Mouse (Mus musculus): Measurements from ENCODE around the gene Twf2. TPM values are rescaled to one million over a fixed set of nuclear protein-coding genes. Genes with fewer than 3 reads are reported as not detected.
A peak's percentile ranks its signal among the peaks of the same experiment; 100 is the strongest.

Gene Twf2
- polyA plus RNA-seq, 1 experiment from 2014 or later: 60.9 TPM

DNA sequence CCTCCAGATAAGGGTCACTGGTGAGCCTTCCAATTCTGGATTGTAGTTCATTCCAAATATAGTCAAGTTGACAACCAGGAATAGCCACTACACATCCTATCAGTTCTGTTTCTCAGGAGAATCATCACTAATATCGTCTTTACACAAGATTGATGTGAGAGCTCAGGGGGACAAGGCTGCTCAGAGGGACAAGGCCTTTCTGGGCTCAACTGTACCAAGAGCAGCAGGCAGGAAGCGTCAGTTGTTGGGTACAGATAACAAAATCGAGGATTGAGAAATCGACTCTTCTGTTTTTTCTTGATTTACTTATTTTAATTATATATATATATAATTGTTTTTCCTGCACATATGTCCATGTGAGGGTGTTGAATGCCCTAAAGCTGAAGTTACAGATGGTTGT lies 55.5 kb downstream of the Twf2 start:
- Histone ChIP-seq H3K9ac (no peak overlapping the region), H3K27ac (no peak overlapping the region), H3K4me3 (no peak overlapping the region), H3K9me3 (no peaks in the 10 kb centered on the region), H3K4me2 (replicated peaks) (no peak overlapping the region), H3K36me3 (no peaks in the 10 kb centered on the region), H3K27me3 (replicated peaks) (no peaks in the 10 kb centered on the region), H3K4me1 (no peaks in the 10 kb centered on the region)
- 91% methylated on average over 4 of the region's 4 CpGs for WGBS
- ATAC-seq (ENCODE audit: low FRiP score, low read depth): no peak

DNA sequence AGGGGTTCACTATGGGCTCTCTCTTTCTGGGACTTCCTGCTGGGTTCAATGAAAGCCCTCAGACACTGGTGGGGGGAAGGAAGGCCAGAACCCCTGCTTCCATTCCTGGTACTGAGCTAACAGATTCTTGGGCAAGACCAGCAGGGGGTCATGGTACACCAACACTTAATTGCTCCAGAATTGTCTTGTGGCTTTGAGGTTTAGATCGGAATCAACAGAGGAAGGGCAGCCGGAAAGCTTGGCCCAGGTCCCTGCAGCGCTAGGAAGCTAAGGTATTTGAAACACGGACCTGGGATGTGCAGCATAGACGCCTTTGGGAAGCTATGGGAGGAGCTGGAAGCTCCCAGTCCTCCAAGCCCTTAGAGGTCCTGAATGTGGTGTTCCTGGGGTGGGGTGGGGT lies 56.1 kb downstream of the Twf2 start:
- no peak for ATAC-seq (ENCODE audit: low FRiP score, low read depth)
- Histone ChIP-seq H3K9ac (no peak overlapping the region), H3K4me1 (no peaks in the 10 kb centered on the region), H3K27ac (no peak overlapping the region), H3K9me3 (no peaks in the 10 kb centered on the region), H3K27me3 (replicated peaks) (no peaks in the 10 kb centered on the region), H3K4me2 (replicated peaks) (no peak overlapping the region), H3K36me3 (no peaks in the 10 kb centered on the region), H3K4me3 (no peak overlapping the region)
- WGBS: 65% methylated on average over 5 of the region's 5 CpGs

DNA sequence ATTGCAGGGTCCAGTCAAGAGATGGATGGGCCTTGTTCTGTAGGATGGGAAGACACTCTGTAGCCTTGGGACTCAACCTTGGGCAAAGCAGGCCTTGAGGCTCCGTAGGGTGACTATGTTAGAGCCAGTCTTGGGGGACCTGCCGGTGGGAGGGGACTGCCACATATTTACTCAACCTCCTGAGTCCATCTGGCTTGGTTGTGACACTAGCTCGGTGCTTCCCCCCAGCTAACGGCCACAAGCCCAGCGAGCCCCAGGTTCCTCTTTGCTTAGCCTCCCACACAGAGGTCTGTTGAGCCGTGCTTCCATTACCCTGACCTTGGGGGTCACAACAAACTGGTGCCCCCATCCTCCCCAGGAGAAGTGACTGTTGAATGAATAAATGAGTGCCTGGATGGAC lies 58.1 kb downstream of the Twf2 start:
- no peak overlapping the region for H3K4me2 ChIP-seq (replicated peaks)
- H3K4me3 ChIP-seq: no peak overlapping the region
- H3K27me3 ChIP-seq (replicated peaks): no peaks in the 10 kb centered on the region
- no peak overlapping the region for H3K9ac ChIP-seq
- H3K36me3 ChIP-seq: no peaks in the 10 kb centered on the region
- no peaks in the 10 kb centered on the region for H3K4me1 ChIP-seq
- H3K27ac ChIP-seq: no peak overlapping the region
- no peak for ATAC-seq (ENCODE audit: low FRiP score, low read depth)
- no peaks in the 10 kb centered on the region for H3K9me3 ChIP-seq
- 88% methylated on average over 6 of the region's 6 CpGs for WGBS

DNA sequence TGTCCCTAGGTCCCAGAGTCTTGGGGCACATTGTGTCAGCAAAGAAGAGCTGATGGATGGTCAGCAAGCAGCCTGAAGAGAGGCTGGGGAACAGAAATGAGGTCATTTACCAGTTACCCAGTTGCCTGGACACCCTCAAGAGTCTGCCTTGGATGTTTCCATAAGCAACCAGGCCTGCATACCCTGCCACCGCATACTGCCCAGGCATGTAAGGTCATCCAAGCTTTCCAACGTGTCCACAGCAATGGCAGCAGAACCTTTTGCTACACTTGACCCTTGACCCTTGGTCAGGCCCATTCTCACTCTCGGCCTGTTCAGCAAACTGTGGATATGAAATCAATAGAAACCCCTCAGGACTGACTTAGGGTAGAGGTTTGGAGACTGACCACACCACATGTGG lies 58.6 kb downstream of the Twf2 start:
- 74% methylated on average over 3 of the region's 3 CpGs for WGBS
- no peaks in the 10 kb centered on the region for H3K36me3 ChIP-seq
- no peaks in the 10 kb centered on the region for H3K27me3 ChIP-seq (replicated peaks)
- no peak overlapping the region for H3K4me2 ChIP-seq (replicated peaks)
- no peak overlapping the region for H3K27ac ChIP-seq
- no peak for ATAC-seq (ENCODE audit: low FRiP score, low read depth)
- no peak overlapping the region for H3K4me3 ChIP-seq
- H3K9ac ChIP-seq: no peak overlapping the region
- H3K4me1 ChIP-seq: no peaks in the 10 kb centered on the region
- H3K9me3 ChIP-seq: no peaks in the 10 kb centered on the region

DNA sequence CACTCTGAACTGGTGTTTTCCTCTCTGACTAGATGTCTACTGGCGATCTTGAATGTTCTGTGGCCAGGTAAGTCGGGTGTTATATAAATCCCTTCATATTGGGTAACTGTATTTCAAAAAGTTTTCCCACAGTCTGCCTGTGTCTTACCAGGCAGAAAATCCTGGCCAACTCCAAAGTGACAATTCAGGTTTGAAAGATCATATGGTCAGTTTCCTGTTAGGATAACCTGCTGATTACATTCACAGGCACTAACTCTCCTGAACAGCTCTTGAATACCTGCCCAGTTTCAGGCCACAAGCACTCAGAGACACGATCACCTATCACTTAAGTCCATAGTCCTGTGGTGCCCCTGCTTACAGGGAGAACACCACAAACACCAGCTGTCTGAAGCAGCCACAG lies 59.2 kb downstream of the Twf2 start:
- Histone ChIP-seq H3K27ac (no peak overlapping the region), H3K27me3 (replicated peaks) (no peaks in the 10 kb centered on the region), H3K4me1 (no peaks in the 10 kb centered on the region), H3K9me3 (no peaks in the 10 kb centered on the region), H3K4me3 (no peak overlapping the region), H3K4me2 (replicated peaks) (no peak overlapping the region), H3K36me3 (no peaks in the 10 kb centered on the region), H3K9ac (no peak overlapping the region)
- WGBS: 83% methylated on average over 3 of the region's 3 CpGs
- ATAC-seq (ENCODE audit: low FRiP score, low read depth): no peak

DNA sequence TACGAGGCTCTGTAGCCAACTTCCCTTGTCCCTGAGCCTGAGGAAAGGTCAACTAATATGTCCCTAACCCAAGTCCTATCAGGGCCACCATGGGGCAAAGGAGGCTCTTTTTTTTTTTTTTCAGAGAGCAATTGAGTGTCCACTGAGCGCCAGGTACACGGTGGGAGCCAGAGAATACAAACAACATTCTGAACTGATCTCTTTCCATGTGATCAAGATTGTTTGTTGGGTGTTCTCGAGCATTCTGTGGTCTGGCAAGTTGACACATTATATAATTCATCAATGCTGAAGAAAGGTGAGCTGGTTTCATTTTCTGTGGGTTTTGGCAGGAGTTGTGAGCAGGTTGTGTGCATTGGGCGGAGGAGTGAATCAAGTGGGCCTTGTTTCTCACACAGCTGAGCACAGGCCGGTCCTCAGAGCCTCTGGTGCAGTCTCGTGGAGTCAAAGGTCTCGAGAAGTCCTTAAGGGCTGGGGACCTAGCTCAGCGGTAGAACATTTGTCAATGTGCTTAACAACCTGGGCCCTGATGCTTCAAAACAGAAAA lies 60.5 kb downstream of the Twf2 start:
- no peak overlapping the region for H3K4me3 ChIP-seq
- H3K9me3 ChIP-seq: no peaks in the 10 kb centered on the region
- ATAC-seq (ENCODE audit: low FRiP score, low read depth): no peak
- no peak overlapping the region for H3K27ac ChIP-seq
- peaks cover 6% of the 10 kb centered on the region; the same call in 1 of the 2 replicates for H3K4me1 ChIP-seq
- H3K4me2 ChIP-seq (replicated peaks): no peak overlapping the region
- H3K36me3 ChIP-seq: no peaks in the 10 kb centered on the region
- no peak overlapping the region for H3K9ac ChIP-seq
- no peaks in the 10 kb centered on the region for H3K27me3 ChIP-seq (replicated peaks)
- WGBS: 82% methylated on average over 9 of the region's 9 CpGs

MicroRNAs encoded within 50 kb of the gene (microRNA counts, 519-probe panel; counts per million panel counts)
- 7,190 counts per million, percentile 95 among the panel's probes with 10 or more counts for microRNA mmu-let-7g

Small RNA genes lying within 50 kb of the gene (microRNA-seq; reads per million reads assigned to microRNA genes)
- 324 reads per million, percentile 67 among the genes with 10 or more reads in this experiment for gene Mir135a-1
- 18,244 reads per million, percentile 98 among the genes with 10 or more reads in this experiment for gene Mirlet7g

Other genes with a start within 250 kb of the Twf2 start
- 0.03 and 0.09 TPM in 2 replicates for gene Col6a5, start 242.5 kb upstream of the Twf2 start, polyA plus RNA-seq (2016; fragmentation: Nextera tagmentation; extraction: Ambion mirVana)
- 0.11 and 0.55 TPM in 2 replicates for gene Col6a4, start 106.3 kb upstream of the Twf2 start, polyA plus RNA-seq (2016; fragmentation: Nextera tagmentation; extraction: Ambion mirVana)
- gene Glyctk, start 45.0 kb upstream of the Twf2 start, polyA plus RNA-seq (2016; fragmentation: Nextera tagmentation; extraction: Ambion mirVana): 5.4 and 6.2 TPM in 2 replicates
- 27.6 and 28.9 TPM in 2 replicates for gene Wdr82, start 32.2 kb upstream of the Twf2 start, polyA plus RNA-seq (2016; fragmentation: Nextera tagmentation; extraction: Ambion mirVana)
- 32.1 and 32.9 TPM in 2 replicates for gene Ppm1m, start 3.4 kb upstream of the Twf2 start, polyA plus RNA-seq (2016; fragmentation: Nextera tagmentation; extraction: Ambion mirVana)
- 0.05 TPM in 1 of 2 replicates, not detected in the other for gene Tlr9, start 19.5 kb downstream of the Twf2 start, polyA plus RNA-seq (2016; fragmentation: Nextera tagmentation; extraction: Ambion mirVana)
- 94.8 and 99.5 TPM in 2 replicates for gene Alas1, start 45.5 kb downstream of the Twf2 start, polyA plus RNA-seq (2016; fragmentation: Nextera tagmentation; extraction: Ambion mirVana)
- gene Poc1a, start 78.0 kb downstream of the Twf2 start, polyA plus RNA-seq (2016; fragmentation: Nextera tagmentation; extraction: Ambion mirVana): 17.1 and 17.5 TPM in 2 replicates
- gene Dusp7, start 165.5 kb downstream of the Twf2 start, polyA plus RNA-seq (2016; fragmentation: Nextera tagmentation; extraction: Ambion mirVana): 18.9 and 21.3 TPM in 2 replicates
- 698 and 706 TPM in 2 replicates for gene Rpl29, start 226.3 kb downstream of the Twf2 start, polyA plus RNA-seq (2016; fragmentation: Nextera tagmentation; extraction: Ambion mirVana)
- gene Acy1, start 235.2 kb downstream of the Twf2 start, polyA plus RNA-seq (2016; fragmentation: Nextera tagmentation; extraction: Ambion mirVana): 31.0 and 32.7 TPM in 2 replicates
- gene Abhd14b, start 244.4 kb downstream of the Twf2 start, polyA plus RNA-seq (2016; fragmentation: Nextera tagmentation; extraction: Ambion mirVana): 5.7 and 6.0 TPM in 2 replicates
- 34.6 and 38.0 TPM in 2 replicates for gene Abhd14a, start 244.6 kb downstream of the Twf2 start, polyA plus RNA-seq (2016; fragmentation: Nextera tagmentation; extraction: Ambion mirVana)